Mouse (Mus musculus) lung, postnatal 4 days (tissue): ENCODE results near the gene Arhgef2.

ENCODE experiments used
- DNase-seq, 2 experiments: peaks; one replicate each; pipeline ENCODE4 v3.0.0; 2021

The Arhgef2 gene

GRCm38 (mm10) chr3:88684980-88685941, 79.5 kb downstream of the Arhgef2 start, which contains the start of gene Khdc4:
Gene Khdc4 (plus strand): TSS chr3:88685803.
- peak; percentile 97 to 99 for DNase-seq

- DNase-seq, result peak in 1 of 2 experiments; percentile 65
These were observed 80.2 kb downstream of the Arhgef2 start for GRCm38 (mm10) chr3:88685958-88686451.

GRCm38 (mm10) chr3:88686734-88687611, 81.2 kb downstream of the Arhgef2 start:
- no peak for DNase-seq

- no peak for DNase-seq
These were observed 83.3 kb downstream of the Arhgef2 start for GRCm38 (mm10) chr3:88689079-88689478.

- DNase-seq, result no peak
These were observed 89.8 kb downstream of the Arhgef2 start for GRCm38 (mm10) chr3:88695545-88695944.
